Mouse (Mus musculus): ENCODE results near the gene Plek2.

- TF ChIP-seq CTCF (IDR thresholded peaks at IDR 0.05; ENCODE audit: control insufficient read depth, insufficient read depth, insufficient replicate concordance, low read depth, low read length) = peak; percentile 61; the same call in 1 of the 2 replicates
- TF ChIP-seq POLR2A (IDR thresholded peaks at IDR 0.05; ENCODE audit: control insufficient read depth, low read depth, low read length) = no peak
Measured at GRCm38 (mm10) chr12:78916278-78916677, 9.5 kb upstream of the Plek2 start.

Data from testis, adult 2 months (tissue).